Mouse (Mus musculus) mammary gland, adult 2 months (tissue): ENCODE results near the gene Baz2b. TPM values are rescaled to one million over a fixed set of nuclear protein-coding genes. Genes with fewer than 3 reads are reported as not detected.

Experiments used
- polyA plus RNA-seq: library from polyadenylated mRNA; depleted of rRNA; stranded (reverse); fragments of >200 nt; gene quantifications from 2 replicates; pipeline ENCODE4 v1.2.3, GENCODE M21; 2012; ENCODE audit warnings: low replicate concordance; rRNA removed

The Baz2b gene
- polyA plus RNA-seq, result 12.8 and 16.9 TPM in 2 replicates

GRCm38 (mm10) chr2:60209703-60210651 is at the start of gene Baz2b, which contains the start of gene March7:
Gene Baz2b, minus strand, starts transcription at chr2:60209839.
Gene March7, plus strand, starts transcription at chr2:60209887.

GRCm38 (mm10) chr2:59881831-59882741 is 327.6 kb downstream of the Baz2b start, which contains the start of gene Wdsub1:
Gene Wdsub1, minus strand, starts transcription at chr2:59882591.

Other genes with a start within 250 kb of the Baz2b start
- gene March7, start within 50 bp of the Baz2b start, polyA plus RNA-seq, result 7.0 and 16.3 TPM in 2 replicates
- 35.7 and 41.1 TPM in 2 replicates for gene Cd302, start 74.6 kb upstream of the Baz2b start, polyA plus RNA-seq
- 1.9 and 2.4 TPM in 2 replicates for gene Ly75, start 173.5 kb upstream of the Baz2b start, polyA plus RNA-seq